Mouse (Mus musculus) hindbrain, embryonic 15.5 days (tissue): ENCODE data around the gene St3gal6. TPM values are rescaled to one million over a fixed set of nuclear protein-coding genes. Genes with fewer than 3 reads are reported as not detected.

Experiments
- ATAC-seq: fragments of 200-750 bp; cut with Nextera tagmentation; 2 replicates; pipeline ENCODE4 v1.8.0; 2017; ENCODE audit warnings: low read depth, moderate number of reproducible peaks, moderate TSS enrichment; ENCODE audit not compliant: low FRiP score
- H3K27ac ChIP-seq: fragments of 300-500 bp; sonication (generic); replicated peaks from 2 replicates; pipeline ENCODE4 v1.5.1; 2015; ENCODE audit warnings: mild to moderate bottlenecking, inconsistent platforms
- H3K27me3 ChIP-seq: fragments of 300-500 bp; sonication (generic); 2 replicates; pipeline ENCODE4 v1.6.1; 2015; ENCODE audit warnings: control low read depth, inconsistent platforms
- H3K36me3 ChIP-seq: fragments of 300-500 bp; sonication (generic); 2 replicates; pipeline ENCODE4 v1.6.1; 2015; ENCODE audit warnings: control low read depth, inconsistent platforms
- H3K4me1 ChIP-seq: fragments of 300-500 bp; sonication (generic); replicated peaks from 2 replicates; pipeline ENCODE4 v1.6.1; 2015; ENCODE audit warnings: control low read depth, inconsistent platforms
- H3K4me2 ChIP-seq: fragments of 300-500 bp; sonication (generic); 2 replicates; pipeline ENCODE4 v1.6.1; 2015; ENCODE audit warnings: moderate library complexity, mild to moderate bottlenecking, inconsistent platforms
- H3K4me3 ChIP-seq: fragments of 300-500 bp; sonication (generic); 2 replicates; pipeline ENCODE4 v1.5.1; 2015; ENCODE audit warnings: mild to moderate bottlenecking, inconsistent platforms
- H3K9ac ChIP-seq: fragments of 300-500 bp; sonication (generic); 2 replicates; pipeline ENCODE4 v1.6.1; 2015; ENCODE audit warnings: inconsistent platforms
- H3K9me3 ChIP-seq: fragments of 300-500 bp; sonication (generic); 2 replicates; pipeline ENCODE4 v1.6.1; 2016; ENCODE audit warnings: control low read depth, inconsistent platforms
- WGBS: fragments of 180-500 bp; shearing (Covaris S2); methylation state at CpG from one replicate; pipeline ENCODE4 v1.1.7; 2015; 5-methylcytosine and 5-hydroxymethylcytosine counted together
- polyA plus RNA-seq: library from polyadenylated mRNA; unstranded; fragments of >200 nt; fragmentation: Nextera tagmentation; extraction: Ambion mirVana; gene quantifications from 2 replicates; pipeline ENCODE4 v1.2.1, GENCODE M21; 2015

St3gal6 gene
- polyA plus RNA-seq, 1 experiment from 2014 or later = 14.2 TPM

- Histone ChIP-seq H3K36me3 (peaks cover 12% of the 10 kb centered on the region), H3K9ac (no peak overlapping the region), H3K4me2 (no peak overlapping the region), H3K9me3 (no peaks in the 10 kb centered on the region), H3K27me3 (no peaks in the 10 kb centered on the region), H3K4me3 (no peak overlapping the region), H3K4me1 (no peaks in the 10 kb centered on the region), H3K27ac (no peak overlapping the region)
- no peak for ATAC-seq
- WGBS = 79% methylated on average over 6 of the region's 6 CpGs
Observed at GRCm38 (mm10) chr16:58450648-58451047, 73.4 kb downstream of the St3gal6 start.

GRCm38 (mm10) chr16:58449073-58449472 lies 75.0 kb downstream of the St3gal6 start:
- no peaks in the 10 kb centered on the region for H3K9me3 ChIP-seq
- H3K4me1 ChIP-seq = no peaks in the 10 kb centered on the region
- no peak overlapping the region for H3K4me2 ChIP-seq
- H3K36me3 ChIP-seq = peaks cover 12% of the 10 kb centered on the region
- H3K27me3 ChIP-seq = no peaks in the 10 kb centered on the region
- no peak overlapping the region for H3K27ac ChIP-seq
- no peak for ATAC-seq
- no peak overlapping the region for H3K4me3 ChIP-seq
- 95% methylated on average over 4 of the region's 4 CpGs for WGBS
- H3K9ac ChIP-seq = no peak overlapping the region

GRCm38 (mm10) chr16:58446281-58447259 lies 77.5 kb downstream of the St3gal6 start:
- Histone ChIP-seq H3K4me1 (no peaks in the 10 kb centered on the region), H3K27ac (no peak overlapping the region)
- 94% methylated on average over 4 of the region's 4 CpGs for WGBS

GRCm38 (mm10) chr16:58444735-58445134 lies 79.3 kb downstream of the St3gal6 start:
- Histone ChIP-seq H3K9ac (no peak overlapping the region), H3K9me3 (no peaks in the 10 kb centered on the region), H3K27me3 (no peaks in the 10 kb centered on the region), H3K4me2 (no peak overlapping the region), H3K27ac (no peak overlapping the region), H3K4me1 (no peaks in the 10 kb centered on the region), H3K36me3 (peaks cover 3% of the 10 kb centered on the region), H3K4me3 (no peak overlapping the region)
- WGBS = 74% methylated on average over 6 of the region's 6 CpGs
- no peak for ATAC-seq

More at GRCm38 (mm10) chr16:58446281-58447259, 77.5 kb downstream of the St3gal6 start:
- Histone ChIP-seq H3K9me3 (no peaks in the 10 kb centered on the region), H3K9ac (no peak overlapping the region), H3K36me3 (peaks cover 14% of the 10 kb centered on the region), H3K4me2 (no peak overlapping the region), H3K27me3 (no peaks in the 10 kb centered on the region), H3K4me3 (no peak overlapping the region)
- ATAC-seq = no peak

- H3K4me3 ChIP-seq = no peak overlapping the region
- ATAC-seq = no peak
- H3K9me3 ChIP-seq = no peaks in the 10 kb centered on the region
- H3K36me3 ChIP-seq = peaks cover 18% of the 10 kb centered on the region
- no peaks in the 10 kb centered on the region for H3K4me1 ChIP-seq
- H3K4me2 ChIP-seq = no peak overlapping the region
- WGBS = 98% methylated on average over 1 of the region's 1 CpGs
- no peaks in the 10 kb centered on the region for H3K27me3 ChIP-seq
- no peak overlapping the region for H3K27ac ChIP-seq
- no peak overlapping the region for H3K9ac ChIP-seq
Observed at GRCm38 (mm10) chr16:58432384-58432783, 91.7 kb downstream of the St3gal6 start.

- WGBS = 71% methylated on average over 7 of the region's 7 CpGs
Observed at GRCm38 (mm10) chr16:58430246-58430645, 93.8 kb downstream of the St3gal6 start.

GRCm38 (mm10) chr16:58421696-58422354 lies 102.2 kb downstream of the St3gal6 start:
- Histone ChIP-seq H3K27ac (no peak overlapping the region), H3K4me3 (no peak overlapping the region), H3K27me3 (no peaks in the 10 kb centered on the region), H3K9me3 (no peaks in the 10 kb centered on the region), H3K4me1 (peaks cover 5% of the 10 kb centered on the region; the same call in 1 of the 2 replicates), H3K36me3 (no peaks in the 10 kb centered on the region), H3K4me2 (no peak overlapping the region), H3K9ac (no peak overlapping the region)
- WGBS = 44% methylated on average over 11 of the region's 11 CpGs
- ATAC-seq = no peak

More at GRCm38 (mm10) chr16:58430246-58430645, 93.8 kb downstream of the St3gal6 start:
- Histone ChIP-seq H3K4me2 (no peak overlapping the region), H3K27ac (no peak overlapping the region), H3K9me3 (no peaks in the 10 kb centered on the region), H3K4me1 (no peaks in the 10 kb centered on the region), H3K4me3 (no peak overlapping the region), H3K27me3 (no peaks in the 10 kb centered on the region), H3K9ac (no peak overlapping the region), H3K36me3 (peaks cover 9% of the 10 kb centered on the region; the same call in 1 of the 2 replicates)
- ATAC-seq = no peak

Other genes with a start within 250 kb of the St3gal6 start
- 8.1 and 8.2 TPM in 2 replicates for gene Dcbld2, start 115.8 kb downstream of the St3gal6 start, polyA plus RNA-seq
- not detected in 2 replicates for gene Gm813, start 92.7 kb upstream of the St3gal6 start, polyA plus RNA-seq
- gene E330017A01Rik, start 114.5 kb upstream of the St3gal6 start, polyA plus RNA-seq = 0.13 TPM in 1 of 2 replicates, not detected in the other
- 17.4 and 17.9 TPM in 2 replicates for gene Cpox, start 146.0 kb upstream of the St3gal6 start, polyA plus RNA-seq
- 0.13 TPM in 1 of 2 replicates, not detected in the other for gene Gpr15, start 194.8 kb upstream of the St3gal6 start, polyA plus RNA-seq
- gene Cldnd1, start 203.7 kb upstream of the St3gal6 start, polyA plus RNA-seq = 132 and 148 TPM in 2 replicates
- gene Olfr172, start 238.9 kb upstream of the St3gal6 start, polyA plus RNA-seq = not detected in 2 replicates